Mouse (Mus musculus) lung, postnatal 0 days (tissue): ENCODE measurements around the gene Thsd7b.

Experiments used
- CTCF ChIP-seq: IDR thresholded peaks from 2 replicates; pipeline ENCODE4 v1.5.1; 2016; ENCODE audit warnings: antibody characterized with exemption, mild to moderate bottlenecking
- EP300 ChIP-seq: IDR thresholded peaks from 2 replicates; pipeline ENCODE4 v1.6.1; 2016; ENCODE audit warnings: antibody characterized with exemption, mild to moderate bottlenecking, control low read depth

DNA sequence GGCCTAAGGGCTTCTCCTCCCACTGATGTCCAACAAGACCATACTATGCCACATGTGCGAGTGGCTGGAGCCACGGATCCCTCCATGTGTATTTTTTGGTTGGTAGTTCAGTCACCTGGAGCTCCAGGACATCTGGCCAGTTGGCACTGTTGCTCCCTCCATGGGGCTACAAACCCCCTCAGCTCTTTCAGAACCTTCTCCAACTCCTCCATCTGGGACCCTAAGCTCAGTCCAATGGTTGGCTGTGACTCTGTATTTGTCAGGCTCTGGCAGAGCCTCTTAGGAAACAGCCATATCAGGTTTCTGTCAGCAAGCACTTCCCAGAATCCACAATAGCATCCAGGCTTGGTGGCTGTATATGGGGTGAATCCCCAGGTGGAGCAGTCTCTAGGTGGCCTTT is 690.1 kb downstream of the Thsd7b start:
- TF ChIP-seq CTCF (no peak), EP300 (no peak)
